Mouse (Mus musculus) cerebellum, adult 9-11 months (tissue): ENCODE measurements at regions not wholly inside any gene's neighbourhood (a gene's known extent, or its start where the extent isn't known, plus 50 kb on each side); places are given as distances from the start of the nearest gene placed in this dataset.
A peak's percentile ranks its signal among the peaks of the same experiment; 100 is the strongest.

Experiments used
- DNase-seq: peaks from one replicate; pipeline ENCODE4 v3.0.0; 2022

GRCm38 (mm10) chr4:5206394-5207099 lies 413.4 kb upstream of the Impad1 start:
- DNase-seq, result no peak

DNA sequence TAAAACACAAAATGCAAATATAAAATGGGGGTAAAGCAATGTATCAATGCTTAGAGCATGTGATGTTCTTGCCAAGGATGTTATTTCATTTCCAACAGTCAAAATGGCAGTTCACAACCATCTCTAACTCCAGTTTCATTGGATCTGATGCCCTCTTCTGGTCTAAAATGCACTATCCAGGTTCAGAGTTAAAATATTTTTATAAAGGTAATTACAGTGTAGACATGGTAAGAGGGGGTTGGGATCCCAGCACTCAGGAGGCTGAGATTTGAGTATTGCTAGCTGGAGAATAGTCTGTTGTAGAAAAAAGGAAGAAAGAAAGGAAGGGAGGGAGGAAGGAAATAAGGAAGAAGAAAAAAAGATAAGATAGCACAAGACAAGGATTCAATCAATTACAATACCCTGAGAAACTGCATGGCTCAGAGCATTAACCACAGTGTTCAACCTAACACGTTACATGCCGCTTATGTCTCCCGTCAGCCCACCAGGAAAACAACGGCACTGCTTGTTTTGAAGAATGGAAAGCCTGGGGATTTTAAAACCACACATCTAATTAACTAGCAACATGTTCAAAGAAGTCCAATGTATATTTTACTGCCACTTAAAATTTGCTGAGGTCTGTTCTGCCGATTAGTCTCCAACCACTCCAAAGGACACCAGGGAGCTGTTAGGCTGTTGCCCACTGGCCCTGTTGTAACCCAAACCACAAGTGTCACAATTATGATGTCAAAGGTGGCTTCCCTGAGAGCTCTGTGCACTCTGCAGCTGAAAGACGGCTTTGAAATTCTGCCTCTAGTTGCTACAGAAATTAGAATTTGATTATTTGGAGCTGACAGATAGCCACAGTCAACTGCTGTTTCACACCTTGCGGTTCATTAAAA lies 412.4 kb upstream of the Impad1 start:
- DNase-seq, result no peak

DNA sequence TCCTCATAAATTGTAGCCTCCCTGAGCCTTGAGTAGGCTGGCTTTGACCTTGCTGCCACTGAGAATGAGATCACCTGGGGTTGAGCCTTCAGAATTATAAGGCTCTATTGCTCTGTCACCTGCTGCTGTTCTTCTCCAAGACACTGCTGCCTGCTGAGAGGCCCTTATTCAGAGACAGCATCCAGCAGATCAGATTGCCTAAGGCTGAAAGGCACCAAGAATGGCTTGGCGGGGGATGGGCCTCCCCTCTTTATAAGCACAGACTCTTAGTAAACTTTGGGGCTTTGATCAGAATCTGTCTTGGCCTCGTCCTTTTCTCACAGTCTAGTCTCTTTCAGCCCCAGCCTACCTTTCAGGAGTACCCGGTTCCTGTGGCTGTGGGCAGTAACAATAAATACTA lies 401.1 kb upstream of the Impad1 start:
- DNase-seq, result no peak

DNA sequence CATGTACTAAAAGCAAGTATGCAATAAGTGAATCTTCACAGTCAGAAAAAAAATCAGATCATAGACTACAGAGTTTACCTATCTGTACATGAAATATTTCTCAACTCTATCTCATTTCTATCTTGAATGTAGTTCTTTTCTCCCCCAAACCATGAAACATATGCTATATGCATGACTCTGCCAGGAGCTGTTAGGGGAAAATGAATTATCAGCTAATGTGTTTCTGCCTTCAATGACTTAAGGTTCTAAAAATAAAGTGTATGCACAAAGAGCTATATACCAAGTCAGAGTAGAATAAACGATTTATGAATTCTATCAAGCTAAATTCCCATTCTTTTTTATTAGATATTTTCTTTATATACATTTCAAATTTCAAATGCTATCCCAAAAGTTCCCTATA lies 388.4 kb upstream of the Impad1 start:
- no peak for DNase-seq

DNA sequence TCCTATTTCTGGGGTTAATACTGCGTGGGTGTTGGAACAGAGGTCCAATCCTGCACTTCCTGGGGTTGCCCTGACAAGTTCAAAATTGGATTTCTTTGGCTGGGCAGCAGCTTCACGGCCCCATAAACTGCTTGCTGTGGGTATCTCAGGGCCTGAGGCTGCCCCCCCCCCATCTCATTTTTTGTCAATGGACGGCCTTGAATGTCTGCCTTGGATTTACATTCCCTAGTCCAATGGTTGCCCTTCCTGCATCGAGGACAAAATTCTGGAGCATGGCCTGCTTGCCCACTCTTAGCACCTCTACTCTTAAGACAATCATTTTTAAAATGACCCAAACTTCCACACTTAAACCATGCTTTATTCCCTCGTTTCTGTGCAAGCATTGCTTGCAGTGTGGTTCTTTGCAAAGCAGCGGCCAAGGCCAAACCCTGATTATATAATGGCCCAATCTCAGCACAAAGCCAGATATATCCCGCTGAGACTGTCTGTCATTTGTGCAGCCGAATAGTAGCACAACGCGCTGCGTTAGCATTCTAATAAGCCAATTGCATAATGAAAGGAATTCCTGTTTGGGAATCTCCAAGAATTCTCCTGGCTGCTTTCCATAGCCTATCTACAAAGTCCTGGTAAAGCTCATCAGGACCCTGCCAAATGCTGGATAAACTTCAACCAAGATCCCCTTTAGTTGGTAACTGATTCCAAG lies 386.0 kb upstream of the Impad1 start:
- DNase-seq, result peak; percentile 38

GRCm38 (mm10) chr4:5165263-5165662 lies 372.1 kb upstream of the Impad1 start:
- no peak for DNase-seq

- DNase-seq, result no peak
Observed at GRCm38 (mm10) chr4:5160931-5161330, 367.8 kb upstream of the Impad1 start.

DNA sequence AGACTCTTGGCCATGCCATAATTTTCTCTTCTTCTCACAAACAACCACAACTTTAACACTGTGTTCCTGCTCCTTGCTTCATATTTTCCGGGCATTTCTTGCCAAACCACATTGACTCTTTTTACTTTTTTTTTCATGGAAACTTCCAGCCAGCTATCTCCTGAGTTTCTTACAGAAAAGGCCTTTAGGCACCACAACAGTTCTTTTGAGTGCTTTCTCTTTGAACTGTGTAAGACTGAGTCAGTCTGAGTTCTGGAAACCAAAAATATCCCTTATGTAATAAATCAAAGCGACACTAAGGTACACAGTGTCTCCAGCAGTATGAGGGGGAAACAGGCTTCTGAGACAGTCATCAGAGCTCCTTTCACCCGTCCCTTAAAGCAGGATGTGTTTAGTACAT lies 337.6 kb upstream of the Impad1 start:
- no peak for DNase-seq

- DNase-seq, result no peak
Observed at GRCm38 (mm10) chr4:5126059-5126458, 332.9 kb upstream of the Impad1 start.

DNA sequence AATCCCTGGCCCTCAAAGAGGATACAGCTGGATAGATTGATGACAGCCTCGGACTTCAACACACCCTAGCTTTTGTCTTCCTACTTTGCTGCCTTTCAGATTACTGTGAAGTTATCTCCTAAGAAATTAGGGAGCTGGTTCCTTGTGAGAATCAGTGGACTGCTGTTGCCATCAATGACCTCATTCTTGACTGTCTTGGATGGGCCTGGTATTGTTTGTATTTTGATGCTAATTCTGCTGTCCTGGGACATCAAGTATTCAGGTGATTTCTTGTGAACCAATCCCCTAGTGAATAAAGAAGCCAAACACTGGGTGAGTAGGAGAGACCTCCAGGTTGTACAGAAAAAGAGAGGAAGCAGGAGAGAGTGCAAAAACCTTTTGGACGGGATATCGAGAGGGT lies 305.3 kb upstream of the Impad1 start:
- DNase-seq, result no peak

- no peak for DNase-seq
Observed at GRCm38 (mm10) chr4:5078723-5079122, 285.6 kb upstream of the Impad1 start.

DNA sequence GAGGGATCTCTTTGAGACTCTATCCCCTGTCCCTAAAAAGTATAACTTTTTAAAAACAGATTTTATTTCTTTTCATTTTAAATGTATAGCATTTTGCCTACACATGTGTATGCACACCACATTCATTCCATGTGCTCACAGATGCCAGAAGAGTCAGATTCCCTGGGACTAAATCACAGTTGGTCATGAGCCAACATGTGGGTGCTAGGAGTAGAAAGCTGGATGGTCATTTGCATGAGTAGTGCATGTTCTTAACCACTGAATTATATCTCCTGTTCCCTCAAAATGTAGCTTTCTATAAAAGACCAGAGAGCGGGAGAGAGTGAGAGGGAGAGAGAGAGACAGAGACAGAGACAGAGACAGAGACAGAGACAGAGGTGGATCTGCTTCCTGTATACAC lies 281.6 kb upstream of the Impad1 start:
- no peak for DNase-seq

DNA sequence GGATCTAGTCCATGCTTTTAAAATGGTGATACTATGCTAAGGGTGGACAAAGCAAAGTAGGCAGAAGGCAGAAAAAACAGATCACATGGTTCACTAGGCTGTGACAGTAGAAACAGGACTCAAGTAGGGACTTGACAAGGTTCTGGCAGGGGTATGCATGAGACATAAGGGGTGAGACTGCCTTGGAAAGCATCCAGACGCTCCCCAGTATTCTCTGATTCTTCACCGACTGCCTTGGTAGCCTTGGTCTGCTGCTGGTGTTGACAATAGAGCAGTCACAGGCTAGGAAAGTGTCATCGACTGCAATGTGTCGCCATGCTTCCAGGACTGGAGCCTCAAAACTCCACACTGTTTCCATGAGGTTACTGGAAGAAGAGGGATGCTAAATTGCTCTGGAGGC lies 278.1 kb upstream of the Impad1 start:
- no peak for DNase-seq

DNA sequence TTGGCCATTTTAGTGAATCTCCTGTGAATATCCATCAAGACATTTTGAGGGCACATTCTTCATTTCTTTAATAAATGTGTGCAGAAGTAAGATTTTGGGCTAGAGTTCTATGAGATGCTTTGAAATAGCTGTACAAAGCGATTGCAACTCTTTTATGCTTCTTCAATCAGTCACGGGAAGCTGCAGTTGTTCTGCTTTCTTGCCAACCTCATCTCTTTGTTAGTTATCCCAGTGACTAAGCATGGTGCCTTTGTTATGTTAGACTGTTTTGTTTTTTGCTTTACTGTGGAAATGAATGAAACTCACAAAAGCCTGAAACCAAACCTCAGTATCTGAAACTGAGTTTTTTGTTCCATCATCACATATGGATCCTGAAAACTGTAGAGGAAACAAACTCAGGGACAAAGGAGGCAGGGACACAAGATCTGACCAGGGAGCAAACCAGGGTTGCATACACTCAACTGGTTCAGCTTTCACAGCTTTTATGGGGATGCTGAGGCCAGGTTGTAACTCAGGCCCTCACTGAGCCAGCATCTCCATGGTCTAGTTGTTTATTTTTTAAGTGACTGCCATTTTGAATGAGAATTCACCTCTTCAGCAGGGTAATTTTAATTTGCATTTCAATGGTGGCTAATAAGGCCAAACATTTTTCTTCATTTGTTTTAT lies 266.3 kb upstream of the Impad1 start:
- DNase-seq, result no peak

DNA sequence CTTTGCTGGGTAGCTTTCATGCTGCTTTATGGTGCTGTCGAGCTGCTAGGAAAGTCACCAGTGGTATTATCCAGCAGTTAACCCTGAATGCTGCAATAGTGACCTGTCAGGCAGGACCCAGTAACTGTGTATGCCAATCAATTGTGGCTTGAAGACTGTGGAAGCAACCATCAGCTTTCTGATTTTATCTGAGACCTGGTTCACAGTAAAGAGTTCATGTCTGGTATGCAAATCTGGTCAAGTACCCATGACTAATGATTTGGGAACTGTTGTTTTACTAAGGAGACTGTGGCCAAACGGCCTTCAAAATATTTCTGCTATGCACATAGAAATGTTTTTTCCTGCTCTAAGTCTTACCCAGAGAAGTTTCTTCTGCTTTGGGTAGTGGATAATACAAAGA lies 236.8 kb upstream of the Impad1 start:
- DNase-seq, result no peak

DNA sequence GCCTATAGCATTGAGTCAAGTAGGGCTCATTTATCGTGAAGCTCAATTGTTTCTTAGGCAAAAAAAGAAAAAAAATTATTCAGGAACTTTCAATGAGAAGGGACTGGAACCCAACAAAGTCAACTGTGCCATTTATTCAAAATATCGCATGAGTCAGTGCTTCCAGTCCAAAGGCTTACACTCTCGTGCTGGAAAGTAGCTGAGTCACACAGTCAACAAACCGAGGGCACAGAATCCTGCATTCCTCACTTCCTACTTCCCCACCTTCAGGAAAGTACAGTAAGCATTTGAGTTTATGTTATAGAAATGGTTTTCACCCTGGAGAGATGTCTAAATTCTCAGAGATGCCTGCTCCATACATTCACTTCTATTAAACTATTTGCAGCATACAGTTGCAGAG lies 194.3 kb upstream of the Impad1 start:
- DNase-seq, result no peak

DNA sequence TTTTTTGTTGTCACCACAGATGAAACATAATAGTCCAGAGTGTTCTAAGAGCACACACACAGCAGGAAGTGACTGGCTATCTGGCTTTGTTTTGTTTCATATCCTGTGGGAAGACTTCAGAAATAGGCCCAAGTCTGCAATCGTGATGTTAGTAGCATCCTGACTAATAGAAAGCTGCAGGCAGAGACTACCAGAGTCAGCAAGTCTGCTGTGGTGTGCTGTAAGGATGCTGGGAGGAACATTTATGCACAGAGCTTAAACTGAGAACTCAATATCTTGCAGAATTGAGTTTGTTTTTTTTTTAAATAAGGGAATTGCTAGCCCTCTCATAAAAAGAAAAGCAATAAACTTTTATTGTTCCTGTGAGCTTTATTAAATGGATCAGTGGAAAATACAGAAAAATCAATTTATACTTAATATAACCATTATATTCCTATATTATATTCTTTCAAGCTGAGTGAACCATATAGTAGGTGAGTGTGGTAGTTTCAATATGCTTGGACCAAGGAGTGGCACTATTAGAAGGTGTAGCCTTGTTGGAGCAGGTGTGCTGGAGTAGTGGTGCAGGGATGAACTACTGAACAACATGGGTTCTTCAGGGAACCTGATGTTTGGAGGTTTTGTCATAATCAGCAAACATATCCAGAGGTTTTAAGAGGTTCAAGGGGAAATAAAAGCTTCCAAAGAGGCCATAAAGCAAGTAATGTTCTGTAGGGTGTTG lies 190.5 kb upstream of the Impad1 start:
- no peak for DNase-seq

DNA sequence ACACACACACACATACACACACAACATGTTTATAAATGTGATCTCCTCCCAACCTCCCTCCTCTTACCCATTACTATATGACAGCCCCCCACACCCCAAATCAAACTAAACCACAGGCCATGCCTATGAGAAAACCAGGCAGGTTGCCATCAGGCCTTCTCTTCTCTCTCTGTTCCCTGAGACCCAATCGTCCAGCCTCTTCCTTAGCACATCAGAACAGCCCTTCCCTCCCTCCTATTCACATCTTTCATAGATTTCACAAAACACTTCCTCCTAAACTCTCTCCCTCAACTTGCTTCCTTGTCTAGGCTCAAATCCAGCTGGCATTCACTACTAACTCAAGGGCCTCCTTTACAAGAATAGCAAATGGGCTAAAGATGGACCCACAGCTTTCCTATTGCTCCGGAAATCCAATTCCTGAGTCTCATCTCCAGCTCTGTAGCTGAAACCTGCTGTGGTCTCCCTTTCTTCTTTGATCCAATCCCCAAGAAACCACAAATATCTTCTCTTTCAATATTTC lies 178.7 kb upstream of the Impad1 start:
- no peak for DNase-seq

DNA sequence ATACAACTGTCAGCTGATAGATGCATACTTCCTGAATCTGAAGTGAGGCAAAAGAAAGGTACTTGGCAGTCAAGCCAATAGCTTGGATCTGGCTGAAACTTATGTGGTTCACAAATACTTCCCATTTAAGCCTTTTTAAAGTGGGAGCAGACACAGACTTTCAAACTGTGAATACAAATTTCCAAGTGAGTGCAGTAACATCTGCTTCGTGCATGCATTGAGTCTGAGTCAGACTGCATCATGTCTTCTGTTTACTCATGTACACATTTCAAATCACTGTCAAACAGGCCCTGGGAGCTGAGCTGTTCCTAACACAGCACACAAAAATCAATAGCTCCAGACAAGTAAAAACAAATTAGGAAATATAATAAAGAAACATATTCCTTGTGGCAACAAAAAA lies 155.8 kb upstream of the Impad1 start:
- DNase-seq, result no peak

- no peak for DNase-seq
Observed at GRCm38 (mm10) chr4:4944498-4944897, 151.3 kb upstream of the Impad1 start.

DNA sequence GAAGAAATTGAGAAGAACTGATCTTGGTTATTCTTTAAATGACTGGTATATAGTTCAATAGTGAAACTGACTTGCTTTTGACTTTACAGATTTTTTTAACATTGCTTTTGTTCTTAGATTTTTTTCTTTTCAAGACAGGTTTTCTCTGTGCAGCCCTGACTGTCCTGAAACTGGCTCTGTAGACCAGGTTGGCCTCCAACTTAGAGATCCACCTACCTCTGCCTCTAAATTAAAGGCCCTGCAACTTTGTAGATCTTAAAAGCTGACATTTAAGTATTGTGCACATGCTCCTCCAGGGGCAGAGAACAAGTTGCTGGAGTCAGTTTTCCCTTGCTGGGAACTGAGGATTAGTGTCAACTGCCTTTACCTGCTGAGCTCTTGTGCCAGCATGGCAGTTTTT lies 132.6 kb upstream of the Impad1 start:
- no peak for DNase-seq

- DNase-seq, result no peak
Observed at GRCm38 (mm10) chr4:4920256-4920655, 127.1 kb upstream of the Impad1 start.
